Mouse (Mus musculus) hindbrain, embryonic 14.5 days (tissue): ENCODE data around the gene Dnajb14. TPM values are rescaled to one million over a fixed set of nuclear protein-coding genes. Genes with fewer than 3 reads are reported as not detected.

Experiments used
- ATAC-seq: fragments of 200-750 bp; cut with Nextera tagmentation; 2 replicates; pipeline ENCODE4 v1.8.0; 2017; ENCODE audit warnings: moderate number of reproducible peaks, mild to moderate bottlenecking, moderate TSS enrichment, moderate library complexity; ENCODE audit not compliant: low FRiP score
- DNase-seq: peaks from one replicate; pipeline ENCODE4 v3.0.0-alpha.2; 2015; ENCODE audit warnings: low spot score
- H3K27ac ChIP-seq: fragments of 300-500 bp; sonication (generic); 2 replicates; pipeline ENCODE4 v1.5.1; 2014; ENCODE audit warnings: mild to moderate bottlenecking, moderate library complexity
- H3K27me3 ChIP-seq: fragments of 300-500 bp; sonication (generic); 2 replicates; pipeline ENCODE4 v1.6.1; 2014; ENCODE audit warnings: mild to moderate bottlenecking, low read length, mixed read lengths; ENCODE audit not compliant: control insufficient read depth, insufficient read depth
- H3K36me3 ChIP-seq: fragments of 300-500 bp; sonication (generic); replicated peaks from 2 replicates; pipeline ENCODE4 v1.6.1; 2014; ENCODE audit not compliant: control insufficient read depth, insufficient read depth
- H3K4me1 ChIP-seq: fragments of 300-500 bp; sonication (generic); replicated peaks from 2 replicates; pipeline ENCODE4 v1.6.1; 2014; ENCODE audit warnings: antibody characterized with exemption, low read length, mixed read lengths; ENCODE audit not compliant: control insufficient read depth, insufficient read depth
- H3K4me2 ChIP-seq: fragments of 300-500 bp; sonication (generic); replicated peaks from 2 replicates; pipeline ENCODE4 v1.6.1; 2014; ENCODE audit warnings: mild to moderate bottlenecking, moderate library complexity
- H3K4me3 ChIP-seq: fragments of 300-500 bp; sonication (generic); replicated peaks from 2 replicates; pipeline ENCODE4 v1.5.1; 2014; ENCODE audit warnings: mild to moderate bottlenecking, low read length
- H3K9ac ChIP-seq: fragments of 300-500 bp; sonication (generic); 2 replicates; pipeline ENCODE4 v1.6.1; 2014
- H3K9me3 ChIP-seq: fragments of 300-500 bp; sonication (generic); 2 replicates; pipeline ENCODE4 v1.6.1; 2016; ENCODE audit warnings: low read length; ENCODE audit not compliant: control insufficient read depth
- whole genome bisulfite sequencing: fragments of 180-500 bp; shearing (Covaris S2); extraction: QIAGEN DNeasy Blood & Tissue Kit; methylation state at CpG from one replicate; pipeline ENCODE4 v1.1.7; 2014; 5-methylcytosine and 5-hydroxymethylcytosine counted together
- polyA plus RNA-seq: library from polyadenylated mRNA; unstranded; fragments of >200 nt; fragmentation: Nextera tagmentation; extraction: Ambion mirVana; gene quantifications from 2 replicates; pipeline ENCODE4 v1.2.1, GENCODE M21; 2014

Gene Dnajb14
- polyA plus RNA-seq, 1 experiment from 2014 or later: 19.8 TPM

DNA sequence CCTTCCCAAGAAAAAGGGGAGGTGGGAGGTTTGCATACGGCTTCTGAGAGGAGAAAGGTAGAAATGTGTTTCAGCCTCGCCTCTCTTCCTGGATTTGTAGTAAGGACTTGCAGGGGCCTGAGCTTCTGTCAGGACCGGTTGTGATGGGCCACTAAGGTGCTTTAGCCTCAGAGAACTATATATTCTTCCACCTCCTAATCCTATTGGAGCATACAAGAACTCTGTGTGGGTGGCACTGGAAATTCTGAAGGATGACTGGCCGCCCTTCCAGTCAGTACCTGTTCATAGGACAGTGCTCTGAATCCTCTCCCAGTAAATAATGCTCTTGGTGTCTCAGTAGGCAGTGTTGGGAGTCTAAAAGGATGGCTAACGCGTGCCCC, 51.4 kb downstream of the Dnajb14 start:
- 13% methylated on average over 6 of the region's 6 CpGs for WGBS
- Histone ChIP-seq H3K36me3 (peaks cover 27% of the 10 kb centered on the region), H3K4me3 (peak overlapping the region; percentile 65), H3K27ac (peak overlapping the region; percentile 79), H3K4me2 (peak overlapping the region; percentile 77), H3K27me3 (no peaks in the 10 kb centered on the region), H3K4me1 (peaks cover 20% of the 10 kb centered on the region), H3K9ac (peak overlapping the region; percentile 75), H3K9me3 (no peaks in the 10 kb centered on the region)
- ATAC-seq (no peak; the same call in 1 of the 2 replicates), DNase-seq (no peak)

GRCm38 (mm10) chr3:137919398-137919797, 51.9 kb downstream of the Dnajb14 start:
- 92% methylated on average over 7 of the region's 7 CpGs for WGBS
- H3K27ac ChIP-seq: no peak overlapping the region

GRCm38 (mm10) chr3:137920594-137920993, 53.1 kb downstream of the Dnajb14 start:
- WGBS: 98% methylated on average over 4 of the region's 4 CpGs
- H3K27me3 ChIP-seq: no peaks in the 10 kb centered on the region
- peaks cover 20% of the 10 kb centered on the region for H3K4me1 ChIP-seq
- DNase-seq (no peak), ATAC-seq (no peak)
- H3K9ac ChIP-seq: no peak overlapping the region
- no peaks in the 10 kb centered on the region for H3K9me3 ChIP-seq
- H3K27ac ChIP-seq: no peak overlapping the region
- no peak overlapping the region for H3K4me2 ChIP-seq
- peaks cover 38% of the 10 kb centered on the region for H3K36me3 ChIP-seq
- H3K4me3 ChIP-seq: no peak overlapping the region

More at GRCm38 (mm10) chr3:137919398-137919797, 51.9 kb downstream of the Dnajb14 start:
- Histone ChIP-seq H3K27me3 (no peaks in the 10 kb centered on the region), H3K4me1 (peaks cover 20% of the 10 kb centered on the region), H3K4me2 (peak overlapping the region; percentile 77), H3K4me3 (peak overlapping the region; percentile 65), H3K36me3 (peaks cover 28% of the 10 kb centered on the region), H3K9ac (peak overlapping the region; percentile 75), H3K9me3 (no peaks in the 10 kb centered on the region)
- DNase-seq: no peak
- ATAC-seq: no peak

GRCm38 (mm10) chr3:137927010-137927409, 59.5 kb downstream of the Dnajb14 start:
- H3K27me3 ChIP-seq: no peaks in the 10 kb centered on the region
- H3K4me2 ChIP-seq: no peak overlapping the region
- H3K4me3 ChIP-seq: no peak overlapping the region
- peaks cover 78% of the 10 kb centered on the region for H3K36me3 ChIP-seq
- no peak overlapping the region for H3K27ac ChIP-seq
- 97% methylated on average over 4 of the region's 4 CpGs for WGBS
- H3K4me1 ChIP-seq: no peaks in the 10 kb centered on the region
- H3K9me3 ChIP-seq: no peaks in the 10 kb centered on the region
- ATAC-seq (no peak), DNase-seq (no peak)
- H3K9ac ChIP-seq: no peak overlapping the region

DNA sequence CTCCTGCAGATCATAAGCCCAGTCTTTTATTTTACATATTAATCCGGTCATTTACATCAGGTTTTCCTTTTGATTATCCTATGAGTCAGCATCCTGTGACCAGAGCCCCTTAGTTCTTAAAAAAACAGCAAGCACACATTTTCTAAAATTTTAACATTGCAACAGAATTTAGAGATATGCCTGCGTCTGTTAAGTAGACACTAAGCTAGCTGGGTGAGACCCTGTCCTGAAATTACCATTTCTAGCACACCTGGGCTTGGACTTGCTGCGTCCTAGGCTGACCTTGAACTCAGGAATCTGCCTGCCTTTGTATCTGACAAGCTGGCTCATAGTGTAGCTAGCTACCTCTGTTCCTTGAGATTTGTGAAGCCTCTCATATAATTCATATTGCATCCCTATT, 62.5 kb downstream of the Dnajb14 start:
- Histone ChIP-seq H3K27me3 (no peaks in the 10 kb centered on the region), H3K4me2 (no peak overlapping the region), H3K36me3 (peaks cover 62% of the 10 kb centered on the region), H3K27ac (no peak overlapping the region), H3K9me3 (no peaks in the 10 kb centered on the region), H3K4me3 (no peak overlapping the region), H3K4me1 (no peaks in the 10 kb centered on the region), H3K9ac (no peak overlapping the region)
- ATAC-seq (no peak), DNase-seq (no peak)
- 94% methylated on average over 3 of the region's 3 CpGs for WGBS

GRCm38 (mm10) chr3:137932748-137933147, 65.3 kb downstream of the Dnajb14 start:
- no peak for DNase-seq

DNA sequence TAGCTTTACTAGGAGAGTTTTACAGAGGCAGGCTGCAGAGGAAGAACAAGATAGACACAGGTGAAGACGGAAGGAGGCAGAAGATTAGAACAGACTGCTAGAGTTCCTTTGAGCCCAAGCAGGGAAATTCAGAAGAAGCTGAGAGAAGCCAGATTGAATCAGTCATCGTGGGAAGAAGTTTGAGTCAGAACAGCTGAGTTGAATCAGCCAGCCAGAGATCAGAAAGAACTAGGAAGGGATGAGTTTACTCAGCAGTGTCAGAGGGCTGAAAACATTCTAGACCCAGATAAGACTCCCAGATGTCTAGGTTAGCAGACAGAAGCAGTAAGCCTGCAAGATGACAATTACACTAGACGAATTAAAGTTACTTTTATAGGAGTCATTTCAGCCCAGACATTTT, 66.5 kb downstream of the Dnajb14 start:
- Histone ChIP-seq H3K27me3 (no peaks in the 10 kb centered on the region), H3K4me3 (no peak overlapping the region), H3K4me2 (no peak overlapping the region), H3K27ac (no peak overlapping the region), H3K9ac (no peak overlapping the region), H3K36me3 (peaks cover 24% of the 10 kb centered on the region), H3K9me3 (no peaks in the 10 kb centered on the region), H3K4me1 (no peaks in the 10 kb centered on the region)
- no peak for ATAC-seq
- WGBS: 83% methylated on average over 3 of the region's 3 CpGs
- DNase-seq: no peak

More at GRCm38 (mm10) chr3:137932748-137933147, 65.3 kb downstream of the Dnajb14 start:
- H3K9me3 ChIP-seq: no peaks in the 10 kb centered on the region
- H3K4me1 ChIP-seq: no peaks in the 10 kb centered on the region
- H3K4me3 ChIP-seq: no peak overlapping the region
- no peak overlapping the region for H3K9ac ChIP-seq
- no peak overlapping the region for H3K4me2 ChIP-seq
- peaks cover 36% of the 10 kb centered on the region for H3K36me3 ChIP-seq
- no peak for ATAC-seq
- no peaks in the 10 kb centered on the region for H3K27me3 ChIP-seq
- H3K27ac ChIP-seq: no peak overlapping the region
- WGBS: 83% methylated on average over 7 of the region's 7 CpGs

DNA sequence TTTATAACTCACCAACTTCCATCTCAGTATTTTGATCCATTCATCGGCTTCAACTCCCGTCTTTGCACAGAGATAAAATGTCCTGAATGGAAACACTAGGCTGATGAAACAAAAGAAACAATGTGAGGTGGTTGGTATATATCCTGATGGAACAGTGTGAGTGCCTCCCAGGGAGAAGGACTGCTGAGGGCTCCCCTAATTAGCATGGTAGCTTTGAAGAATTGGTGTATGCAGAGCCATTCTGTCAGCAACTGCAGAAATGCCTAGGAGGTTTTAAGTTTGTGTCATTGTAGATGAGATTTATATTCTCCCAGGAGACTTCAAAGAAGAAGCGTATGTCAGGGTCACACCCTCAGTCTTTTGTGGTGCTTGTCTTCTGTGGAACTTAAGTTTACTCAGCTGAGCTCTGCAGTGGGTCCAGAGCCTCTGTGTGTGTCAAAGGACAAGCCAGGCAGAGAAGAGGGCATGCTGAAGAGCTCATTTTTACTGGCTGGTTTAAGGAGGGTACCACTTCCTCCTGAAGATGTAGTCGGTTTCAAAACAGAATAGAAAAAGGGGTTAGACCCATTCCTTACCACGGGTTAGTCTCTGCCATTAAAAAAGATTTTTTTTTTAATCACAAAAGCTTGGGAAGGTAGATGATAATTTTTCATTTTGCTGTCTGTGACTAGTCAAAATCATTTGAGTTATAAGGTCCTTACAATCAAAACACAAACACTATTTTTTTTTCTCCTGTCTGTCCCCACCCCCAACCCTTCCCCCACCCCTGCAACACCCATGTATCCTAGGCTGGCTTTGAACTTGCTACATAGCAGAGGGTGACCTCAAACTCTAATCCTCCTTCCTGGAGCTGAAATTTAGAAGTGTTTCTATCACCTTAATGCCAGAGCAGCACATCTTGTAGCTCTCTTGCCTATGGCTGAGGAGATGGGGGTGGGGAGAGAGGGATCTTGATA, 68.4 kb downstream of the Dnajb14 start:
- no peaks in the 10 kb centered on the region for H3K4me1 ChIP-seq
- H3K9me3 ChIP-seq: no peaks in the 10 kb centered on the region
- no peak for DNase-seq
- ATAC-seq: no peak
- WGBS: 36% methylated on average over 5 of the region's 5 CpGs
- H3K4me2 ChIP-seq: no peak overlapping the region
- no peak overlapping the region for H3K27ac ChIP-seq
- no peak overlapping the region for H3K4me3 ChIP-seq
- peaks cover 8% of the 10 kb centered on the region; the same call in 1 of the 2 replicates for H3K36me3 ChIP-seq
- no peak overlapping the region for H3K9ac ChIP-seq
- H3K27me3 ChIP-seq: no peaks in the 10 kb centered on the region

DNA sequence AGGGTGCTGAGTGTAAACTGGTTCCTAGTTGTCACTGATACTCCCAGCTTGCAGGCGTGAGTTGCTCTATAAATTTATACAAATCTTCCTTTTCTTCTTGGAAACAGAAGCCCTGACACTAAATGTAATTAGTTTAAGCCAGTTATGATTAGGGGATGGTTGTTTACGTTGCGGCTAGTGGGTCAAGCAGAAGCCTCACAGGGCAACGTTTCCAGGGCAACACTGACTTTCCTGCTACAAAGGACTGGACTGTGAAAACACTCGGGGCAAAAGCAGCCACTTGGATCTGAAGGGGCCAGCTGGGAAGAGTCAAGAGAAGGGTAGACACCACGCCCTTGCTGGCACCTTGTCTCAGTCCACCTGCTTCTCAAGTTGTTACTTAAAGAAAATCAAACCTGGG, 69.1 kb downstream of the Dnajb14 start:
- no peak for DNase-seq
- no peaks in the 10 kb centered on the region for H3K27me3 ChIP-seq
- 40% methylated on average over 6 of the region's 6 CpGs for WGBS
- no peak overlapping the region for H3K9ac ChIP-seq
- no peak overlapping the region for H3K4me2 ChIP-seq
- no peak overlapping the region for H3K4me3 ChIP-seq
- peaks cover 2% of the 10 kb centered on the region; the same call in 1 of the 2 replicates for H3K36me3 ChIP-seq
- H3K9me3 ChIP-seq: no peaks in the 10 kb centered on the region
- H3K27ac ChIP-seq: no peak overlapping the region
- no peak for ATAC-seq
- no peaks in the 10 kb centered on the region for H3K4me1 ChIP-seq
